Mouse (Mus musculus): Measurements from ENCODE around the gene Rps18. TPM values are rescaled to one million over a fixed set of nuclear protein-coding genes. Genes with fewer than 3 reads are reported as not detected.

Gene Rps18
- polyA plus RNA-seq, 1 experiment from 2014 or later: 1,569 TPM

DNA sequence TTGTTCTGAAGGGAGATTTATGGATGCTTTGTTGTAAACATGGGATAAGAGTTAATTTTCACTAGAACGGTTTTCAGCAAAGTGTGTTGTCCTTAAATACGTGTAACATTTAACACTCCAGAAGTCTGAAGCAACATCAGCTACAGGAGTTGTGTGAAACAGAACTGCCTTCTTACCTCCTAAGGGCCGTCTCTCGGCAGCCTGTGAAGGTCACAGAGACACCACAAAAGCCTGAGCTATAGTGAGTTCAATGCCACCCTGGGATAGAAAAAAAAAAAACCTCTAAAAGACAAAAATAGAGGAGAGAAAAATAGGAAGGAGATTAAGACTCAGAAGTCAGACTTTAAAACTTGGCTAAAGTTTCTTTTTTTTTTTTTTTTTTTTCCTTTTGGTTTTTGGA lies 53.7 kb downstream of the Rps18 start:
- WGBS: 84% methylated on average over 4 of the region's 4 CpGs
- Histone ChIP-seq H3K27ac (replicated peaks) (no peak overlapping the region), H3K4me1 (peaks cover 11% of the 10 kb centered on the region), H3K9me3 (no peaks in the 10 kb centered on the region), H3K36me3 (replicated peaks) (no peaks in the 10 kb centered on the region), H3K27me3 (replicated peaks; ENCODE audit: low read depth, poor library complexity, severe bottlenecking) (no peaks in the 10 kb centered on the region), H3K4me3 (no peak overlapping the region)
- no peak for DNase-seq (ENCODE audit: low spot score)

Other genes with a start within 250 kb of the Rps18 start
- 28.0 and 28.5 TPM in 2 replicates for gene March2, start 237.3 kb downstream of the Rps18 start, polyA plus RNA-seq (2016; fragmentation: Nextera tagmentation; extraction: Ambion mirVana)
- gene Rab11b, start 195.5 kb downstream of the Rps18 start, polyA plus RNA-seq (2016; fragmentation: Nextera tagmentation; extraction: Ambion mirVana): 342 and 347 TPM in 2 replicates
- gene Angptl4, start 174.2 kb downstream of the Rps18 start, polyA plus RNA-seq (2016; fragmentation: Nextera tagmentation; extraction: Ambion mirVana): 33.4 and 39.0 TPM in 2 replicates
- 25.4 and 29.5 TPM in 2 replicates for gene Kank3, start 145.5 kb downstream of the Rps18 start, polyA plus RNA-seq (2016; fragmentation: Nextera tagmentation; extraction: Ambion mirVana)
- 866 and 898 TPM in 2 replicates for gene Rps28, start 131.4 kb downstream of the Rps18 start, polyA plus RNA-seq (2016; fragmentation: Nextera tagmentation; extraction: Ambion mirVana)
- gene Ndufa7, start 131.4 kb downstream of the Rps18 start, polyA plus RNA-seq (2016; fragmentation: Nextera tagmentation; extraction: Ambion mirVana): 469 and 477 TPM in 2 replicates
- 97.8 and 98.9 TPM in 2 replicates for gene Cd320, start 112.9 kb downstream of the Rps18 start, polyA plus RNA-seq (2016; fragmentation: Nextera tagmentation; extraction: Ambion mirVana)
- not detected in 2 replicates for gene Gm7029, start 82.2 kb downstream of the Rps18 start, polyA plus RNA-seq (2016; fragmentation: Nextera tagmentation; extraction: Ambion mirVana)
- 7.0 and 8.5 TPM in 2 replicates for gene Kifc1, start 65.3 kb downstream of the Rps18 start, polyA plus RNA-seq (2016; fragmentation: Nextera tagmentation; extraction: Ambion mirVana)
- gene Platr17, start 50.9 kb downstream of the Rps18 start, polyA plus RNA-seq (2016; fragmentation: Nextera tagmentation; extraction: Ambion mirVana): 0.27 and 0.45 TPM in 2 replicates
- 80.0 and 84.9 TPM in 2 replicates for gene Daxx, start 46.6 kb downstream of the Rps18 start, polyA plus RNA-seq (2016; fragmentation: Nextera tagmentation; extraction: Ambion mirVana)
- 9.9 and 11.8 TPM in 2 replicates for gene Tapbp, start 40.1 kb downstream of the Rps18 start, polyA plus RNA-seq (2016; fragmentation: Nextera tagmentation; extraction: Ambion mirVana)
- 19.6 and 21.1 TPM in 2 replicates for gene Zbtb22, start 40.1 kb downstream of the Rps18 start, polyA plus RNA-seq (2016; fragmentation: Nextera tagmentation; extraction: Ambion mirVana)
- gene Rgl2, start 26.5 kb downstream of the Rps18 start, polyA plus RNA-seq (2016; fragmentation: Nextera tagmentation; extraction: Ambion mirVana): 40.2 and 41.0 TPM in 2 replicates
- 233 and 235 TPM in 2 replicates for gene Pfdn6, start 15.7 kb downstream of the Rps18 start, polyA plus RNA-seq (2016; fragmentation: Nextera tagmentation; extraction: Ambion mirVana)
- 62.1 and 66.0 TPM in 2 replicates for gene Wdr46, start 15.3 kb downstream of the Rps18 start, polyA plus RNA-seq (2016; fragmentation: Nextera tagmentation; extraction: Ambion mirVana)
- 3.6 and 4.5 TPM in 2 replicates for gene B3galt4, start 4.5 kb downstream of the Rps18 start, polyA plus RNA-seq (2016; fragmentation: Nextera tagmentation; extraction: Ambion mirVana)
- gene Vps52, start 189 bp downstream of the Rps18 start, polyA plus RNA-seq (2016; fragmentation: Nextera tagmentation; extraction: Ambion mirVana): 48.2 and 51.5 TPM in 2 replicates
- gene H2-K1, start 44.3 kb upstream of the Rps18 start, polyA plus RNA-seq (2016; fragmentation: Nextera tagmentation; extraction: Ambion mirVana): 8.4 and 13.4 TPM in 2 replicates
- 11.0 and 11.6 TPM in 2 replicates for gene Ring1, start 68.7 kb upstream of the Rps18 start, polyA plus RNA-seq (2016; fragmentation: Nextera tagmentation; extraction: Ambion mirVana)
- gene H2-Ke6, start 72.1 kb upstream of the Rps18 start, polyA plus RNA-seq (2016; fragmentation: Nextera tagmentation; extraction: Ambion mirVana): 41.4 and 44.8 TPM in 2 replicates
- 167 and 177 TPM in 2 replicates for gene Slc39a7, start 75.7 kb upstream of the Rps18 start, polyA plus RNA-seq (2016; fragmentation: Nextera tagmentation; extraction: Ambion mirVana)
- gene Rxrb, start 75.8 kb upstream of the Rps18 start, polyA plus RNA-seq (2016; fragmentation: Nextera tagmentation; extraction: Ambion mirVana): 44.7 and 47.9 TPM in 2 replicates
- 1.0 and 1.2 TPM in 2 replicates for gene Col11a2, start 83.4 kb upstream of the Rps18 start, polyA plus RNA-seq (2016; fragmentation: Nextera tagmentation; extraction: Ambion mirVana)
- gene H2-Oa, start 136.3 kb upstream of the Rps18 start, polyA plus RNA-seq (2016; fragmentation: Nextera tagmentation; extraction: Ambion mirVana): 0.31 and 0.69 TPM in 2 replicates
- gene H2-DMa, start 163.5 kb upstream of the Rps18 start, polyA plus RNA-seq (2016; fragmentation: Nextera tagmentation; extraction: Ambion mirVana): 4.2 and 4.8 TPM in 2 replicates
- gene Brd2, start 166.6 kb upstream of the Rps18 start, polyA plus RNA-seq (2016; fragmentation: Nextera tagmentation; extraction: Ambion mirVana): 141 and 144 TPM in 2 replicates
- 0.17 and 0.28 TPM in 2 replicates for gene H2-DMb2, start 187.3 kb upstream of the Rps18 start, polyA plus RNA-seq (2016; fragmentation: Nextera tagmentation; extraction: Ambion mirVana)
- 0.52 and 0.55 TPM in 2 replicates for gene H2-DMb1, start 197.1 kb upstream of the Rps18 start, polyA plus RNA-seq (2016; fragmentation: Nextera tagmentation; extraction: Ambion mirVana)
- gene Tap1, start 231.6 kb upstream of the Rps18 start, polyA plus RNA-seq (2016; fragmentation: Nextera tagmentation; extraction: Ambion mirVana): 2.8 and 2.9 TPM in 2 replicates
- gene Psmb9, start 231.8 kb upstream of the Rps18 start, polyA plus RNA-seq (2016; fragmentation: Nextera tagmentation; extraction: Ambion mirVana): 0.57 and 0.93 TPM in 2 replicates
- 1.3 and 1.7 TPM in 2 replicates for gene Psmb8, start 241.7 kb upstream of the Rps18 start, polyA plus RNA-seq (2016; fragmentation: Nextera tagmentation; extraction: Ambion mirVana)
- gene Tap2, start 247.5 kb upstream of the Rps18 start, polyA plus RNA-seq (2016; fragmentation: Nextera tagmentation; extraction: Ambion mirVana): 0.56 and 1.1 TPM in 2 replicates